Mouse (Mus musculus): ENCODE data around the gene Abcc12.

Gene Abcc12

GRCm38 (mm10) chr8:86580458-86580857 lies at the start of gene Abcc12:
Gene Abcc12, minus strand, starts transcription at chr8:86580686.
- DNase-seq, result no peak

GRCm38 (mm10) chr8:86630212-86630611 lies 49.7 kb upstream of the Abcc12 start:
- DNase-seq, result no peak

GRCm38 (mm10) chr8:86624915-86625314 lies 44.4 kb upstream of the Abcc12 start:
- no peak for DNase-seq

GRCm38 (mm10) chr8:86623911-86624731 lies 43.6 kb upstream of the Abcc12 start, which contains the start of gene Lonp2:
Gene Lonp2, plus strand, starts transcription at chr8:86624043.
- peak; percentile 98 to 99 for DNase-seq

- DNase-seq, result no peak
These were observed 43.0 kb upstream of the Abcc12 start for GRCm38 (mm10) chr8:86623551-86623910.

- DNase-seq, result no peak
These were observed 37.4 kb upstream of the Abcc12 start for GRCm38 (mm10) chr8:86617759-86618387.

- no peak for DNase-seq
These were observed 34.7 kb upstream of the Abcc12 start for GRCm38 (mm10) chr8:86615095-86615769.

- DNase-seq, result no peak
These were observed 33.3 kb upstream of the Abcc12 start for GRCm38 (mm10) chr8:86613798-86614197.

- DNase-seq, result no peak
These were observed 24.2 kb upstream of the Abcc12 start for GRCm38 (mm10) chr8:86604676-86605075.

GRCm38 (mm10) chr8:86603174-86603573 lies 22.7 kb upstream of the Abcc12 start:
- DNase-seq, result no peak

- no peak for DNase-seq
These were observed 19.8 kb upstream of the Abcc12 start for GRCm38 (mm10) chr8:86600311-86600710.

- DNase-seq, result no peak
These were observed 18.8 kb upstream of the Abcc12 start for GRCm38 (mm10) chr8:86599299-86599698.

GRCm38 (mm10) chr8:86597681-86598080 lies 17.2 kb upstream of the Abcc12 start:
- DNase-seq, result no peak

- no peak for DNase-seq
These were observed 15.2 kb upstream of the Abcc12 start for GRCm38 (mm10) chr8:86595671-86596070.

- no peak for DNase-seq
These were observed 13.8 kb upstream of the Abcc12 start for GRCm38 (mm10) chr8:86594159-86594796.

- DNase-seq, result no peak
These were observed 12.6 kb upstream of the Abcc12 start for GRCm38 (mm10) chr8:86593099-86593498.

- no peak for DNase-seq
These were observed 7.9 kb upstream of the Abcc12 start for GRCm38 (mm10) chr8:86588338-86588737.

GRCm38 (mm10) chr8:86586642-86587041 lies 6.2 kb upstream of the Abcc12 start:
- peak in 1 of 2 experiments; percentile 5 for DNase-seq

GRCm38 (mm10) chr8:86586058-86586457 lies 5.6 kb upstream of the Abcc12 start:
- no peak for DNase-seq

GRCm38 (mm10) chr8:86585532-86585931 lies 5.0 kb upstream of the Abcc12 start:
- peak; percentile 42 to 55 for DNase-seq

GRCm38 (mm10) chr8:86585118-86585517 lies 4.6 kb upstream of the Abcc12 start:
- DNase-seq, result peak; percentile 39 to 73

- DNase-seq, result no peak
These were observed 1.4 kb upstream of the Abcc12 start for GRCm38 (mm10) chr8:86581921-86582331.

GRCm38 (mm10) chr8:86578693-86579092 lies 1.8 kb downstream of the Abcc12 start:
- no peak for DNase-seq
